11 mouse cellular contexts compared by ENCODE assay signal in the genomic region with DNA sequence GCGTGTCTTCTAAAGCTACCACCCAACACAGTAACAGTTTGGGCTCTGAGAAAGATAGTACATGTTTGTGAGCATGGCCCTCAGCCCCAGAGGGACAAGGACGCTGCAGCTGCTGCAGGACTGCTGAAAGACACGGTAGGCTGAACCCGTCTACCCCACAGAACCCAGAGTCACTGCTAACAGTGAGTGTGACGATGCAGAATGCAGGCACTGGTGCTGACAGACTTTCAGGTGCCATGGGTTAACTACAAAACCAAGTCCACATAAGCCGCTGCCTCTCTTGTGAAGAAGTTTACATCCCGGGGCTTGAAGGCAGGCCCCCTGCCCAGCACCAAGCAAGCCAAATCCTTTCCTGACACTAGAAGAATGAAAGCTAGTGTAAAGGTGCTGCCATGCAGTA. TPM values are rescaled to one million over a fixed set of nuclear protein-coding genes. Genes with fewer than 3 reads are reported as not detected.
DNase-seq lines count a peak whose midpoint lies in the region; ATAC-seq and TF ChIP-seq lines count a peak whose summit lies in the region.
"Had no signal": no experiment of that assay in that cellular context is flagged by ENCODE, and none has a peak within 500 bp of the region (broad histone marks: within the 10 kb centered on the region; RNA-seq: fewer than 3 reads in every experiment).

No protein-coding gene starts in this region.

- H3K9ac ChIP-seq in heart, embryonic 14.5 days (ENCODE audit: low read length) = peak overlapping the region; percentile 14; the same call in 1 of the 2 replicates
- no peak overlapping the region for H3K9ac ChIP-seq in stomach, embryonic 15.5 days
- no peak overlapping the region for H3K9ac ChIP-seq in stomach, postnatal 0 days (ENCODE audit: low read length)
- peak overlapping the region; percentile 88 for H3K9ac ChIP-seq in liver, embryonic 11.5 days (ENCODE audit: low read depth, low read length)

- peak overlapping the region; percentile 90 for H3K4me2 ChIP-seq in heart, embryonic 14.5 days (ENCODE audit: low read length)
- H3K4me2 ChIP-seq in stomach, embryonic 15.5 days = peak overlapping the region; percentile 75; the same call in 1 of the 2 replicates
- no peak overlapping the region for H3K4me2 ChIP-seq in stomach, postnatal 0 days (replicated peaks; ENCODE audit: low read depth)
- H3K4me2 ChIP-seq in liver, embryonic 11.5 days = peak overlapping the region; percentile 79

- 67% methylated on average over 7 of the region's 7 CpGs for WGBS in heart, embryonic 14.5 days
- 82% methylated on average over 7 of the region's 7 CpGs for WGBS in stomach, embryonic 15.5 days
- 83% methylated on average over 7 of the region's 7 CpGs for WGBS in stomach, postnatal 0 days
- WGBS in liver, embryonic 11.5 days = 80% methylated on average over 7 of the region's 7 CpGs

- no peak for ATAC-seq in heart, embryonic 14.5 days (ENCODE audit: insufficient number of reproducible peaks, insufficient read depth, low FRiP score, low read depth)
- ATAC-seq in stomach, embryonic 15.5 days (ENCODE audit: insufficient read depth, low FRiP score, low read depth) = no peak
- ATAC-seq in stomach, postnatal 0 days (ENCODE audit: low FRiP score, low TSS enrichment) = no peak
- ATAC-seq in liver, embryonic 11.5 days (replicated peaks; ENCODE audit: low FRiP score) = no peak
- ATAC-seq: lung, postnatal 0 days had no signal

- peak overlapping the region; percentile 39 to 42; a peak in 3 of 4 replicates for H3K27ac ChIP-seq in heart, embryonic 14.5 days (replicated peaks in 1 of 2; ENCODE audit: control insufficient read depth in 1 of 2, insufficient read depth in 1 of 2, low read depth in 2 of 2, low read length in 2 of 2)
- H3K27ac ChIP-seq in stomach, embryonic 15.5 days = no peak overlapping the region
- H3K27ac ChIP-seq in stomach, postnatal 0 days (replicated peaks) = no peak overlapping the region
- H3K27ac ChIP-seq in liver, embryonic 11.5 days (ENCODE audit: low read depth, low read length) = peak overlapping the region; percentile 92

- DNase-seq in heart, adult 9 months (ENCODE audit: low spot score in 2 of 2) = no peak
- DNase-seq in stomach, postnatal 0 days (ENCODE audit: low spot score) = no peak
- DNase-seq in liver, embryonic 11.5 days (ENCODE audit: low spot score) = no peak
- DNase-seq in yolk sac, embryonic 10.5 days (ENCODE audit: low spot score) = no peak
- DNase-seq in cerebellum, adult 9-11 months = no peak
- no peak for DNase-seq in gastrocnemius, adult 18-20 months (ENCODE audit: low spot score)
- DNase-seq: kidney, adult 2 months; thymus, postnatal 14 days had no signal

- no peak for TF ChIP-seq EP300 in stomach, postnatal 0 days (optimal IDR thresholded peaks at IDR 0.05)

- no peak for TF ChIP-seq CTCF in stomach, postnatal 0 days (IDR thresholded peaks at IDR 0.05; ENCODE audit: low read depth)

- no peaks in the 10 kb centered on the region for H3K27me3 ChIP-seq in heart, embryonic 14.5 days (ENCODE audit: control insufficient read depth, insufficient read depth, low read length)
- no peaks in the 10 kb centered on the region for H3K27me3 ChIP-seq in stomach, embryonic 15.5 days (replicated peaks)
- no peaks in the 10 kb centered on the region for H3K27me3 ChIP-seq in stomach, postnatal 0 days (ENCODE audit: control insufficient read depth, insufficient read depth, low read length)
- H3K27me3 ChIP-seq in liver, embryonic 11.5 days (replicated peaks; ENCODE audit: control insufficient read depth, insufficient read depth, low read length) = no peaks in the 10 kb centered on the region

- peaks cover 29 to 32% of the 10 kb centered on the region in 2 experiments for H3K4me1 ChIP-seq in heart, embryonic 14.5 days (ENCODE audit: control insufficient read depth in 2 of 2, insufficient read depth in 2 of 2, low read length in 2 of 2)
- peaks cover 30% of the 10 kb centered on the region for H3K4me1 ChIP-seq in stomach, embryonic 15.5 days
- peaks cover 3% of the 10 kb centered on the region; the same call in 1 of the 2 replicates for H3K4me1 ChIP-seq in stomach, postnatal 0 days (replicated peaks; ENCODE audit: control insufficient read depth, insufficient read depth)
- H3K4me1 ChIP-seq in liver, embryonic 11.5 days (replicated peaks; ENCODE audit: control insufficient read depth, insufficient read depth, low read length) = peaks cover 37% of the 10 kb centered on the region

- no peaks in the 10 kb centered on the region for H3K9me3 ChIP-seq in heart, embryonic 14.5 days (ENCODE audit: control insufficient read depth, low read length)
- H3K9me3 ChIP-seq in stomach, embryonic 15.5 days = no peaks in the 10 kb centered on the region
- no peaks in the 10 kb centered on the region for H3K9me3 ChIP-seq in stomach, postnatal 0 days (ENCODE audit: control insufficient read depth, low read length)
- H3K9me3 ChIP-seq in liver, embryonic 11.5 days (ENCODE audit: control insufficient read depth, low read length) = no peaks in the 10 kb centered on the region

- no peak overlapping the region; a peak in 1 of 4 replicates for H3K4me3 ChIP-seq in heart, embryonic 14.5 days (ENCODE audit: control insufficient read depth in 1 of 2, insufficient read depth in 1 of 2, low read depth in 1 of 2, low read length in 2 of 2)
- H3K4me3 ChIP-seq in stomach, embryonic 15.5 days (replicated peaks) = no peak overlapping the region
- no peak overlapping the region for H3K4me3 ChIP-seq in stomach, postnatal 0 days (ENCODE audit: low read depth, low read length)
- peak overlapping the region; percentile 82 for H3K4me3 ChIP-seq in liver, embryonic 11.5 days (ENCODE audit: low read depth, low read length)

- peaks cover 43% of the 10 kb centered on the region for H3K36me3 ChIP-seq in heart, embryonic 14.5 days (ENCODE audit: control insufficient read depth, insufficient read depth, low read length)
- peaks cover 40% of the 10 kb centered on the region for H3K36me3 ChIP-seq in stomach, embryonic 15.5 days
- H3K36me3 ChIP-seq in stomach, postnatal 0 days (ENCODE audit: control insufficient read depth, insufficient read depth, low read length) = peaks cover 14% of the 10 kb centered on the region
- peaks cover 16% of the 10 kb centered on the region for H3K36me3 ChIP-seq in liver, embryonic 11.5 days (ENCODE audit: control insufficient read depth, insufficient read depth, low read length)

RNA-seq across cellular contexts. Expression of gene Ctbp1, which starts 2.6 kb away (rescaled TPM):
- polyA plus RNA-seq in heart, embryonic 14.5 days (2014; fragmentation: Nextera tagmentation; extraction: Ambion mirVana) = 238 and 245 TPM in 2 replicates
- 298 and 323 TPM in 2 replicates for polyA plus RNA-seq in stomach, embryonic 15.5 days (2015; fragmentation: Nextera tagmentation; extraction: Ambion mirVana)
- 157 and 165 TPM in 2 replicates for polyA plus RNA-seq in stomach, postnatal 0 days (2015; fragmentation: Nextera tagmentation; extraction: Ambion mirVana)
- 322 and 344 TPM in 2 replicates for polyA plus RNA-seq in liver, embryonic 11.5 days (2014; fragmentation: Nextera tagmentation; extraction: Ambion mirVana)
- total RNA-seq in gastrocnemius, adult 18-20 months (2021) = 100 to 1,000 TPM; 211 to 229 TPM

RNA-seq across cellular contexts. Expression of gene Spon2, which starts 53.9 kb away (rescaled TPM):
- polyA plus RNA-seq in heart, embryonic 14.5 days (2014; fragmentation: Nextera tagmentation; extraction: Ambion mirVana) = 72.8 and 79.4 TPM in 2 replicates
- 38.2 and 41.8 TPM in 2 replicates for polyA plus RNA-seq in stomach, embryonic 15.5 days (2015; fragmentation: Nextera tagmentation; extraction: Ambion mirVana)
- 41.2 and 43.6 TPM in 2 replicates for polyA plus RNA-seq in stomach, postnatal 0 days (2015; fragmentation: Nextera tagmentation; extraction: Ambion mirVana)
- 7.5 and 8.5 TPM in 2 replicates for polyA plus RNA-seq in liver, embryonic 11.5 days (2014; fragmentation: Nextera tagmentation; extraction: Ambion mirVana)
- total RNA-seq in gastrocnemius, adult 18-20 months (2021) = 1 to 10 TPM; 1.5 to 1.6 TPM

Comparison
In these comparisons a context has a peak if more than half of its experiments do, and no peak if none do; other contexts are left out.
1. H3K27ac ChIP-seq: peak in heart, embryonic 14.5 days (2 of 2) and liver, embryonic 11.5 days (single experiment); none in stomach, embryonic 15.5 days (single experiment) and stomach, postnatal 0 days (single experiment).
2. H3K9ac ChIP-seq: peak in heart, embryonic 14.5 days (single experiment) and liver, embryonic 11.5 days (single experiment); none in stomach, embryonic 15.5 days (single experiment) and stomach, postnatal 0 days (single experiment).